Mouse (Mus musculus) E14TG2a.4 (cell line): ENCODE data around the gene Ascl2.
A peak's percentile ranks its signal among the peaks of the same experiment; 100 is the strongest.

Experiments used
- H3K27me3 ChIP-seq: 2 replicates; pipeline ENCODE4 v1.6.1; 2014; ENCODE audit warnings: low read length, control low read depth; ENCODE audit not compliant: insufficient read depth
- H3K36me3 ChIP-seq: 2 replicates; pipeline ENCODE4 v1.6.1; 2014; ENCODE audit warnings: low read length, control low read depth; ENCODE audit not compliant: insufficient read depth
- H3K4me1 ChIP-seq: replicated peaks from 2 replicates; pipeline ENCODE4 v1.6.1; 2014; ENCODE audit warnings: low read depth, low read length, control low read depth
- H3K4me3 ChIP-seq: replicated peaks from 2 replicates; pipeline ENCODE4 v1.5.1; 2014; ENCODE audit warnings: mild to moderate bottlenecking, low read length
- H3K9me3 ChIP-seq: 2 replicates; pipeline ENCODE4 v1.6.1; 2014; ENCODE audit warnings: low read length, control low read depth
- CTCF ChIP-seq: conservative IDR thresholded peaks from 2 replicates; pipeline ENCODE4 v1.5.1; 2014; ENCODE audit warnings: low read length
- NANOG ChIP-seq: IDR thresholded peaks from 2 replicates; pipeline ENCODE4 v1.6.1; 2014; ENCODE audit warnings: borderline replicate concordance, low read length, mixed read lengths
- POU5F1 ChIP-seq: IDR thresholded peaks from 2 replicates; pipeline ENCODE4 v1.6.1; 2014; ENCODE audit warnings: low read length, borderline replicate concordance

Ascl2 gene

DNA sequence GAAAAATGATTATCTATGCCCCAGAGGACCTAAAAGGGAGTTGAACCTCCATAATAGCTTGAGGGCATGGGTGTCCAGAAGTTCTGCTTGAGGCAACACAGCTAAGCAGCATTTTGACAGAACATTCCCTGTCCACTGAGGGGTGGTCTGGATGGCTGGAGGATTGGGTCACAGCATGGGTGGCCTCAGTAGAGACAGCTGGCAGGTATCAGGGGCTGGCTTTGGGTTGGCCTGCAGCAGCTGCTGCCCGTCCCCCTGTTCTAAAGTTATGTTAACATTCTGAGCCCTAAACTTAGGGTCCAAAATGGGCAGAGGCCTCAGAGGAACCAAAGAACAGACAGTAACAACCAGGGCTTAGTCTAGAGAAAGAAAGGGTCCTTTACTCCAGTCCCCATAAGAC is 42.2 kb upstream of the Ascl2 start:
- Histone ChIP-seq H3K36me3 (no peaks in the 10 kb centered on the region), H3K4me1 (peaks cover 95% of the 10 kb centered on the region), H3K27me3 (no peaks in the 10 kb centered on the region; the same call in 1 of the 2 replicates), H3K4me3 (peak overlapping the region; percentile 29; the same call in 1 of the 2 replicates), H3K9me3 (peaks cover 4% of the 10 kb centered on the region; the same call in 1 of the 2 replicates)
- TF ChIP-seq CTCF (no peak), NANOG (no peak), POU5F1 (no peak)

DNA sequence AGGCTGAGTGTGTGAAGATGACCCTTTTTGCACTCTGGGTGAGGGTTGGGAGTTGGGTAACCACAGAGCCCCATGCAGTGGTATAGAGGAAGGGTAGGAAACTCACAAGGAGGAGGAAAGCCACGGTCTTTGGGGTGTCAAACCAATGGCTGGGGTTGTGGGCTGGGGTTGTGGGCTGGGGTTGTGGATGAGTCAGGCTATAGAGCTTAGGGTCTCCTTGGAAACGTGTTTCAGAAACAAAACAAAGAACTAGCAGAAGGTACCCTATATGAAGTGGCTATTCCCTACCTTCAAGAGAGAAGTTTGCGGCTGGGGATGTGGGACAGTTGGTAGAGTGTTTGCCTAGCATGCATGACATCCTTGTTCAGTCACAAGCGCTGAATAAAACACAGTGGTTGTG is 40.9 kb upstream of the Ascl2 start:
- Histone ChIP-seq H3K9me3 (no peaks in the 10 kb centered on the region), H3K4me3 (no peak overlapping the region), H3K36me3 (0 out of 2 replicates have a peak, but pooled peaks cover 5% of the 10 kb centered on the region), H3K27me3 (no peaks in the 10 kb centered on the region; the same call in 1 of the 2 replicates), H3K4me1 (peaks cover 95% of the 10 kb centered on the region)
- TF ChIP-seq CTCF (no peak), NANOG (no peak), POU5F1 (no peak)

DNA sequence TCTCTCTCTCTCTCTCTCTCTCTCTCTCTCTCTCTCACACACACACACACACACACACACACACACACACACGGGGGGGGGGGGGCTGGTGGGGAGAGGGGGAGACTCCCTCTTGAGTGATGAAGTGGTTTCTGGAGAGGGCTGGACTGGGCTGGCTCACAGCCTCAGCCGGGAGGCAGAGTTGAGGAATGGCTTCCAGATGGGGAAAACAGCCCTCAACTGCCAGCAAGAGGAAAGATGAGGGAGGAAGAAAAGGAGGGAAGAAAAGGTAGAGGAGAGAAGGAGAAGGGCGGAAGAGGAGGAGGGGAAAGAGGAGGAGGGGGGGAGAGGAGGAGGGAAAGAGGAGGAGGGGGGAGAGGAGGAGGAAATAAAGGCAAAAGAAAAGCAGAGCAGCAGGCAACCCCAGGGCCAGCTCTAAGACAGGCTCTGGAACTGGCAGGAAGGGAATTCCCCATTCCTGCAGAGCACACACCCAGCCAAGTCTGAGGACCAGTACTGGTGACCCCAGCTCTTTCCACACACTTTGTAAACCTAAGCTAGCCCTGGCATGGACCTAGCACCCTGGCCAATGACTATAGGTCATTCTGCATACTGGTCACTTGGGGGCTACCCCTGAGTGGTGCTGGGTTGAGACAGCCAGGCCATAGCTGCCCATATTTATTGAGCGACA is 40.1 kb upstream of the Ascl2 start:
- H3K9me3 ChIP-seq = no peaks in the 10 kb centered on the region
- TF ChIP-seq NANOG (no peak), POU5F1 (no peak), CTCF (no peak)
- H3K4me3 ChIP-seq = 0 out of 2 replicates have a peak overlapping the region, but pooled peaks have one; percentile 4
- peaks cover 12% of the 10 kb centered on the region; the same call in 1 of the 2 replicates for H3K36me3 ChIP-seq
- peaks cover 95% of the 10 kb centered on the region for H3K4me1 ChIP-seq
- H3K27me3 ChIP-seq = no peaks in the 10 kb centered on the region

- H3K27me3 ChIP-seq = no peaks in the 10 kb centered on the region
- no peak for TF ChIP-seq CTCF
- no peak for TF ChIP-seq POU5F1
- no peak for TF ChIP-seq NANOG
- peak overlapping the region; percentile 75 for H3K4me3 ChIP-seq
- H3K4me1 ChIP-seq = peaks cover 92% of the 10 kb centered on the region
- no peaks in the 10 kb centered on the region for H3K9me3 ChIP-seq
- H3K36me3 ChIP-seq = peaks cover 19% of the 10 kb centered on the region; the same call in 1 of the 2 replicates
These were observed 39.4 kb upstream of the Ascl2 start for GRCm38 (mm10) chr7:143008370-143008926.

- H3K4me3 ChIP-seq = peak overlapping the region; percentile 75
- H3K36me3 ChIP-seq = peaks cover 26% of the 10 kb centered on the region; the same call in 1 of the 2 replicates
- TF ChIP-seq CTCF (peak; percentile 75), POU5F1 (no peak), NANOG (no peak)
- H3K4me1 ChIP-seq = peaks cover 92% of the 10 kb centered on the region
- no peaks in the 10 kb centered on the region for H3K27me3 ChIP-seq
- H3K9me3 ChIP-seq = no peaks in the 10 kb centered on the region
These were observed 38.7 kb upstream of the Ascl2 start for GRCm38 (mm10) chr7:143007599-143008369.

DNA sequence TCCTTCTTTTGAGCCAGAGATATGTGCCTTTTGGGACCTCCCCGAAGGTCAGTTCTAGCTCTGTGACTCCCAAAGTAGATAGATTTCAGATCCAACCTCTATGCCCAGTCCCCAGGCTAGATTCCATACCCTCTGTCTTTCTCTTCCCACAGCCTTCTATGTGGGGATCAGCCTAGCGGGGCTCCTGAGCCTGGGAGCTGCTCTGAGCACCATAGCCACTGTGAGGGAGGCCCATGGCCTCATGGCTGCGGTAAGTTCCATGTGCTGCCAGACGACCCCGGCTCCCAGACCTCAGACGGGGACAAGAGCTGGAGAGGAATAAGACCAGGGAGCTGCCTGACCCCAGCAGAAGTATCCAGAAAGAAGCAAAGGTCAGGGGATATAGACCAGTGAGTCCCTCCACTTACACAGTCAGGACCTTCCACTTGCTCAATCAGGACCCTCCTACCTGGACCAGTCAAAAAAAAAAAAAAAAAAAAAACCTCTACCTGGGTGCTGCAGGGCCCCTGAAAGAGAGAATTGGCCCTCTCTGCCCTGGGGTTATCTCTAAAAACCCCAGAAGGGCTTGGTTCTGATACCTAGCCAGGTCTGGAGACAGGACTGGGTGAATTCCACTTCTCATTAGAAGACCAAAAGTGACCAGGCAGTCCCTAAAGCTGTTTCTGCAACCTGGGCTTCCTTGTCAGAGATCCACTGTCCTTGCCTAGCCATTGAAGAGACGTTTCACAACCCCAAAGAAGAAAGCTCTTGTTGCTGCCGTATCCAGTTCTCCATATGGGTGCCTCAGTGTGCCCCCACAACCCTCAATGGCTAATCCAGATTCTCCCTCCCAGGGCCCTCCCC is 37.9 kb upstream of the Ascl2 start:
- Histone ChIP-seq H3K4me3 (peak overlapping the region; percentile 75), H3K27me3 (no peaks in the 10 kb centered on the region), H3K4me1 (peaks cover 88% of the 10 kb centered on the region), H3K9me3 (no peaks in the 10 kb centered on the region), H3K36me3 (peaks cover 26% of the 10 kb centered on the region; the same call in 1 of the 2 replicates)
- TF ChIP-seq CTCF (no peak), POU5F1 (no peak), NANOG (no peak)

DNA sequence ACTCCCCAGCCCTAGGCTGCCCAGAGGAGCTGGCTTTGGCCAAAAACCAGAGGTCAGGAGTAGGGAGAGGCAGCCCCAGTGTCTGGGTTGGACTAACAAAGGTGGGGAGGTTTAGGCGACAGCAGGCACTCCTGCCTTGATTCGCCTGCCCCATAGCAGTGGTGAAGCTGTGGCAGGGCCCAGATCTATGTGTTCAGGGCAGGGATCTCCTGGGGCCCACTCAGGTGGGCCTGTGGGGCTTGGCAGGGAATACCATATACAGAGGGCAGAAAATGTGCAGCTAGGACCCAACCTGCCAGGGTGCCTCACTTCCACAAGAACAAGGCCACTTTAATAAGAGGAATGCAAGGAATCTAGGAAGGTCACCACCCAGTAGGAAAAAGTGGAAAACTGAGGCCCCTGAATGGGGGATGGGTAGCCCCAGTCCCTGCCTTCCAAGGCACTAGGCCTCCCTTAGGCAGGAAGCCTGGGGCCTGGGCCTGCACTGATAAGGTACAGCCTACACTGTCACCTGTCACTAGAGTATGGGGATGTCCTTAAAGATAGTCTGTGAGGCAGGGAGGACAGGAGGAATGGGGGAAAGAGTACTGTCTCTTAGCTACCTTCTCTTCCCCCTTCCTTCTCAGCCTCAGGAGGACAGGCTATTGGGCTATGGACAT is 37.2 kb upstream of the Ascl2 start:
- H3K4me1 ChIP-seq = peaks cover 81% of the 10 kb centered on the region
- TF ChIP-seq CTCF (no peak), NANOG (no peak)
- H3K36me3 ChIP-seq = peaks cover 26% of the 10 kb centered on the region; the same call in 1 of the 2 replicates
- H3K9me3 ChIP-seq = no peaks in the 10 kb centered on the region
- peak overlapping the region; percentile 75 for H3K4me3 ChIP-seq
- no peaks in the 10 kb centered on the region for H3K27me3 ChIP-seq
